Mouse (Mus musculus) heart, embryonic 14.5 days (tissue): ENCODE data around the gene Hamp2. TPM values are rescaled to one million over a fixed set of nuclear protein-coding genes. Genes with fewer than 3 reads are reported as not detected.
"Not testable (repeated sequence)": the region's sequence is repeated elsewhere in the genome, so short reads cannot be mapped to it uniquely, and the experiment has no call there.

Experiments used
- ATAC-seq: fragments of 200-750 bp; cut with Nextera tagmentation; 2 replicates; pipeline ENCODE4 v1.8.0; 2017; ENCODE audit warnings: low read depth, moderate TSS enrichment; ENCODE audit not compliant: insufficient number of reproducible peaks, insufficient read depth, low FRiP score
- H3K27ac ChIP-seq, 2 experiments: fragments of 200-500 bp in 1 of 2; fragments of 300-500 bp in 1 of 2; sonication (generic) in 1 of 2; replicated peaks in 1 of 2; 2 replicates each; pipeline ENCODE4 v1.5.1; 2012 to 2014; ENCODE audit warnings: low read depth in 2 of 2, low read length in 2 of 2, control low read depth in 1 of 2, mild to moderate bottlenecking in 1 of 2, mixed read lengths in 1 of 2; ENCODE audit not compliant: control insufficient read depth in 1 of 2, insufficient read depth in 1 of 2
- H3K27me3 ChIP-seq: fragments of 300-500 bp; sonication (generic); 2 replicates; pipeline ENCODE4 v1.6.1; 2014; ENCODE audit warnings: mild to moderate bottlenecking, low read length, control low read depth; ENCODE audit not compliant: control insufficient read depth, insufficient read depth
- H3K36me3 ChIP-seq: fragments of 300-500 bp; sonication (generic); 2 replicates; pipeline ENCODE4 v1.6.1; 2014; ENCODE audit warnings: mild to moderate bottlenecking, control low read depth, low read length, mixed read lengths; ENCODE audit not compliant: control insufficient read depth, insufficient read depth
- H3K4me1 ChIP-seq, 2 experiments: fragments of 200-500 bp in 1 of 2; fragments of 300-500 bp in 1 of 2; sonication (generic) in 1 of 2; 2 replicates each; pipeline ENCODE4 v1.6.1; 2012 to 2014; ENCODE audit warnings: low read length in 2 of 2, control low read depth in 1 of 2, mixed read lengths in 1 of 2; ENCODE audit not compliant: control insufficient read depth in 2 of 2, insufficient read depth in 2 of 2
- H3K4me2 ChIP-seq: fragments of 300-500 bp; sonication (generic); 2 replicates; pipeline ENCODE4 v1.6.1; 2014; ENCODE audit warnings: mild to moderate bottlenecking, low read length
- H3K4me3 ChIP-seq, 2 experiments: fragments of 200-500 bp in 1 of 2; fragments of 300-500 bp in 1 of 2; sonication (generic) in 1 of 2; 2 replicates each; pipeline ENCODE4 v1.5.1; 2012 to 2014; ENCODE audit warnings: low read length in 2 of 2, mild to moderate bottlenecking in 2 of 2, control low read depth in 1 of 2, low read depth in 1 of 2, moderate library complexity in 1 of 2; ENCODE audit not compliant: control insufficient read depth in 1 of 2, insufficient read depth in 1 of 2
- H3K9ac ChIP-seq: fragments of 300-500 bp; sonication (generic); 2 replicates; pipeline ENCODE4 v1.6.1; 2014; ENCODE audit warnings: mild to moderate bottlenecking, low read length
- H3K9me3 ChIP-seq: fragments of 300-500 bp; sonication (generic); 2 replicates; pipeline ENCODE4 v1.6.1; 2016; ENCODE audit warnings: low read length, control low read depth; ENCODE audit not compliant: control insufficient read depth
- WGBS: fragments of 180-500 bp; shearing (Covaris S2); extraction: QIAGEN DNeasy Blood & Tissue Kit; methylation state at CpG from one replicate; pipeline ENCODE4 v1.1.7; 2014; 5-methylcytosine and 5-hydroxymethylcytosine counted together
- polyA plus RNA-seq: library from polyadenylated mRNA; unstranded; fragments of >200 nt; fragmentation: Nextera tagmentation; extraction: Ambion mirVana; gene quantifications from 2 replicates; pipeline ENCODE4 v1.2.1, GENCODE M21; 2014

The Hamp2 gene
- polyA plus RNA-seq: not detected in 2 replicates

DNA sequence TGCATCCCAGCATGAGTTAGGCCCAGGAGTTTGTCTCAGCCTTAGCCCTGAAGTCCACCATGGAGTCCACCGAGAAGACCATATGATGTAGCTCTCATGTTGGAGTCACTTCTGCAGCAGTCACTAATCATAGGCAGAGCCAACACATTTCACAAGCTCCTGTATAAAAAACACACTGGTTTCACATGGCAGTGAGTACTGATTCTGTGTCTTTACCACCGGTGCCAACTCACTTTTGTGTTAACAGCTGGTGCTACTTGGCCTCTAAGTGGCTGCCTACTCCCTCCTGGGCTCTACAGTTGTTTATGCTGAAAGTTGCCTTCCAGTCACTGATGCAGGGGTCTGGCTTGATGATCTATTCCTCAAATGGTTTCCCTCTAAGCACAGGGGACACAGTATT lies at the start of gene Hamp2:
Hamp2 (minus strand) TSS at position 101 of the 400 bp plus-strand sequence.
- WGBS: 78% methylated on average over 2 of the region's 2 CpGs
- H3K27me3 ChIP-seq, ATAC-seq, H3K27ac ChIP-seq, H3K9me3 ChIP-seq, H3K9ac ChIP-seq, H3K4me2 ChIP-seq, H3K4me1 ChIP-seq, H3K36me3 ChIP-seq, H3K4me3 ChIP-seq: not testable (repeated sequence)

DNA sequence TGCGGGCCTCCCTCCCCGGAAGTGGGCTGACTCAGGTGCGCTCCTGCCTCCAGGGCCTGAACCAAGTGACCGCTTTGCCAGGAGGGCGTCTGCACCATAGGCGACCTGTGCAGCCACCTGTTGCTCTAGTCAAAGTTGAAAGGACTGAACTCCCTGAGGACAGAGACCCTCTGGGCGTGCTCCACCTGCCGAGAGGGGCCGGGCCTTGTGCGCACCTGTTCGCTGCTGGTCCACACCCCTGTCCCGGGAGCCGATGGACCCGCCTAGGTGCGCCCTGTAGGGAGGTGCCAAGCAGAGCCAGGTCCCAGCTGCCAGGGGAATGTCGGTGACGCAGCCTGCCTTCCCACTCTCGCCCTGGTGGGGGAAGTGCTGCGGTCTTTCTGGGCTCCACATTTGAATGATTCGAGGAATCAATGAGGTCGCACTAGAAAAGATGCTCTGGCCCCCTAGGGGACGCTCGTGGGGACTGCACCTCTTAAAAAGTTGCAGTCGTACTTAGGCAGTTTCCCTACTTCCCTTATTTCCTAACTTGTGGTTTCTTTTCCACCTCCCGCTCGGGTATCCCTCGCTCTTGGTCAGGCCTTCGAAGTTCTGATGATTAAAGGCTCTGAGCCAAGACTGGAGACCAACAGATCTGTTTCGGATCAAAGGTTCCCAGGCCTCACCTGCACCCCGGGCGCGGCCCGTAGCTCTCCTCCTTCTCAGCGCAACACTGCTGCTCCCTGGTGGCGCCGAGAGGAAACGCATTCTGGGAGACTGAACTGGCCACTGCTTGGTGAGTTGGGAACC lies 49.2 kb upstream of the Hamp2 start, which contains the start of gene Fam187b:
Fam187b (plus strand) TSS at position 290 of the 789 bp plus-strand sequence.
- peak within 1 kb of the TSS; percentile 40 to 44 for H3K4me3 ChIP-seq
- no peak within 1 kb of the TSS for H3K27ac ChIP-seq
- peaks cover 9 to 10% of the 10 kb centered on the region in 2 experiments; a peak in 2 of 4 replicates for H3K4me1 ChIP-seq
- no peaks in the 10 kb centered on the region for H3K36me3 ChIP-seq
- H3K27me3 ChIP-seq: peaks cover 22% of the 10 kb centered on the region
- no peaks in the 10 kb centered on the region for H3K9me3 ChIP-seq
- H3K4me2 ChIP-seq: peak within 1 kb of the TSS; percentile 83
- ATAC-seq: peak; percentile 66
- peak within 1 kb of the TSS; percentile 56 for H3K9ac ChIP-seq
- 0% methylated on average over 34 of the region's 37 CpGs for WGBS

DNA sequence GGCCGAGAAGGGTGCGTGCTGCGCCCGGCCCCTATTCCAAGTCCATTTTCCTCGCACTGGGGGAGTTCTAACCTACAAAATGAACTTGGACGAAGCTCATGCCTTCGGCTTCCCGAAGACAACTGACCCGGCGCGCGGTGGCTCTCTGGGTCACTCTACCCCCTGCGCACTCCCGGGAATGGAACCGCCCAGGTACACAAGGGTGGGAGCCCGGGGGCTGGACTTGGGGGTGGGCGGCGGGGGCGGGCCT lies 48.7 kb upstream of the Hamp2 start, which contains the start of gene Lsr:
Lsr (minus strand) TSS at position 214 of the 250 bp plus-strand sequence.
- Histone ChIP-seq H3K27ac (no peak within 1 kb of the TSS), H3K9me3 (no peaks in the 10 kb centered on the region), H3K4me1 (peaks cover 9 to 10% of the 10 kb centered on the region in 2 experiments; a peak in 2 of 4 replicates), H3K4me2 (peak within 1 kb of the TSS; percentile 83), H3K36me3 (no peaks in the 10 kb centered on the region), H3K4me3 (peak within 1 kb of the TSS; percentile 40 to 44), H3K9ac (peak within 1 kb of the TSS; percentile 56), H3K27me3 (peaks cover 22% of the 10 kb centered on the region)
- 2% methylated on average over 18 of the region's 19 CpGs for WGBS
- ATAC-seq: no peak

GRCm38 (mm10) chr7:30972426-30973250 lies 48.2 kb upstream of the Hamp2 start:
- Histone ChIP-seq H3K9ac (peak overlapping the region; percentile 56), H3K36me3 (no peaks in the 10 kb centered on the region), H3K4me1 (peaks cover 9 to 10% of the 10 kb centered on the region in 2 experiments; a peak in 2 of 4 replicates), H3K27me3 (peaks cover 22% of the 10 kb centered on the region), H3K27ac (no peak overlapping the region), H3K4me2 (peak overlapping the region; percentile 83), H3K4me3 (peak overlapping the region; percentile 40 to 44), H3K9me3 (no peaks in the 10 kb centered on the region)
- 7% methylated on average over 41 of the region's 41 CpGs for WGBS
- no peak for ATAC-seq

- Histone ChIP-seq H3K9me3 (no peaks in the 10 kb centered on the region), H3K27ac (no peak overlapping the region), H3K4me2 (no peak overlapping the region), H3K9ac (no peak overlapping the region), H3K27me3 (peaks cover 22% of the 10 kb centered on the region), H3K4me1 (peaks cover 9 to 10% of the 10 kb centered on the region in 2 experiments; a peak in 2 of 4 replicates), H3K4me3 (no peak overlapping the region), H3K36me3 (no peaks in the 10 kb centered on the region)
- ATAC-seq: no peak
- 87% methylated on average over 15 of the region's 15 CpGs for WGBS
Observed at GRCm38 (mm10) chr7:30971901-30972300, 47.4 kb upstream of the Hamp2 start.

GRCm38 (mm10) chr7:30969174-30969573 lies 44.7 kb upstream of the Hamp2 start:
- H3K9me3 ChIP-seq: no peaks in the 10 kb centered on the region
- no peak overlapping the region for H3K4me2 ChIP-seq
- ATAC-seq: peak; percentile 40; the same call in 1 of the 2 replicates
- no peaks in the 10 kb centered on the region for H3K36me3 ChIP-seq
- no peak overlapping the region for H3K27ac ChIP-seq
- 76% methylated on average over 4 of the region's 4 CpGs for WGBS
- H3K27me3 ChIP-seq: peaks cover 22% of the 10 kb centered on the region
- no peak overlapping the region for H3K4me3 ChIP-seq
- H3K9ac ChIP-seq: no peak overlapping the region
- peaks cover 9 to 10% of the 10 kb centered on the region in 2 experiments; a peak in 2 of 4 replicates for H3K4me1 ChIP-seq

- 87% methylated on average over 8 of the region's 8 CpGs for WGBS
- H3K36me3 ChIP-seq: no peaks in the 10 kb centered on the region
- no peak for ATAC-seq
- no peak overlapping the region for H3K9ac ChIP-seq
- peaks cover 7 to 10% of the 10 kb centered on the region in 2 experiments; a peak in 3 of 4 replicates for H3K4me1 ChIP-seq
- H3K4me2 ChIP-seq: no peak overlapping the region
- H3K27ac ChIP-seq: no peak overlapping the region
- H3K4me3 ChIP-seq: no peak overlapping the region
- no peaks in the 10 kb centered on the region for H3K9me3 ChIP-seq
- peaks cover 20% of the 10 kb centered on the region for H3K27me3 ChIP-seq
Observed at GRCm38 (mm10) chr7:30968611-30969010, 44.1 kb upstream of the Hamp2 start.
